Mouse (Mus musculus): ENCODE results near the gene Gm17581. TPM values are rescaled to one million over a fixed set of nuclear protein-coding genes. Genes with fewer than 3 reads are reported as not detected.
A peak's percentile ranks its signal among the peaks of the same experiment; 100 is the strongest.

Gene Gm17581
- polyA plus RNA-seq, 1 experiment = not detected

DNA sequence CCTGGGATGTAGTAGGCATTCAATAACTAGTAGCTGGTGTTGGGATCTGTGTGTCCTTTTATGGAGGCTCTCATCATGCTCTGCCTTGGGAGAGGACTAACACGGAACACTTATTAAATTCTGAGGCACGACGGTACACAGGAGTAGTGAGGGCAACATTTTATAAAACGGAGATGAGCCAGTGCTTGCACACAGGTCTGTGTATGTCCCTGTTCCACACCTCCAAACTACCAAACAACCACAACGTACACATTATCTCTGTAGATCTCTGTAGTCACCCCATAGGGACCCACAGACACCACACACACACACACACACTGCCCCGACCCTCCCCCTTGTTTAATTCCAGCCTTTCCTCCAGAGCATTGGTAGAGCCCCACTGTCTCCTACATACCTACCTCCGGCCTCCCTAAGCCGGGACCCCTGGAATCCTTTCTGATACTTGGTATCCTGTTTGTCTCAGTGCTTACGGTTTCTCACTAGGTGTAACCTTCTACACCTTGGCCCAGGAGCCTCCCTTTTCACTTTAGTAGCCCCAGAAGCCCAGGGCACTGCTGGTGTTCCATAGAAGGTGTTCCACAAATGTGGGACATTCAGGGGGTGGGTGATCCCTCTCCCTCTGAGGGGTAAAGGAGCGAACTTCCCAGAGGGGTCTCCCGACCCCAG, 38.7 kb upstream of the Gm17581 start:
- Histone ChIP-seq H3K4me1 (ENCODE audit: control insufficient read depth, insufficient read depth, low read length) (peaks cover 2% of the 10 kb centered on the region; the same call in 1 of the 2 replicates), H3K27ac (ENCODE audit: insufficient read depth, low read length) (no peak overlapping the region), H3K4me3 (ENCODE audit: insufficient read depth, low read length) (0 out of 2 replicates have a peak overlapping the region, but pooled peaks have one; percentile 12)
- TF ChIP-seq CTCF (IDR thresholded peaks at IDR 0.05; ENCODE audit: extremely low read depth, insufficient read depth, low read length) (no peak), POLR2A (IDR thresholded peaks at IDR 0.05; ENCODE audit: extremely low read depth, insufficient read depth, low read length) (no peak)

DNA sequence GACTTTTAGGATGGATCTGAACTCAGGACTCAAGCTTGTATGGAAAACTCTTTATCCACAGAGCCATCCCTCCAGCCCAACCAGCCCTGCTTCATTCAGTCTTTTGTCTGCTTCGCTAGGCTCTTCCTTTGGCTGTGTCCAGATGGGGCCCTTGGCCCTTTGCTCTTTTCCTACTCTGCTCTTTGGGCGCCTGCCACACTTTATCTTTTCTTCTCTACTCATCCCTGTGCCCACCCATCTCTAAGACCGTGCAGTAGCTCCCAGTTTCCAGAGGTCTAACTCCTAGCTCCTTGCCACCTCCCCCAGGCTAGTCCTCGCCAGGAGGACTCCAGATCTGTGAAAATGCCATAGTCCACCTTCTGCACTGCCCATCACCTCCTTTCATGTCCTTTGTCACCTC, 38.0 kb upstream of the Gm17581 start:
- TF ChIP-seq CTCF (IDR thresholded peaks at IDR 0.05; ENCODE audit: extremely low read depth, insufficient read depth, low read length) = no peak
- no peak for TF ChIP-seq POLR2A (IDR thresholded peaks at IDR 0.05; ENCODE audit: extremely low read depth, insufficient read depth, low read length)
- no peak overlapping the region for H3K4me3 ChIP-seq (ENCODE audit: insufficient read depth, low read length)
- H3K27ac ChIP-seq (ENCODE audit: insufficient read depth, low read length) = no peak overlapping the region
- H3K4me1 ChIP-seq (ENCODE audit: control insufficient read depth, insufficient read depth, low read length) = no peaks in the 10 kb centered on the region

GRCm38 (mm10) chr2:155764679-155765418, 29.2 kb upstream of the Gm17581 start:
- Histone ChIP-seq H3K4me1 (ENCODE audit: control insufficient read depth, insufficient read depth, low read length) (no peaks in the 10 kb centered on the region), H3K27ac (ENCODE audit: insufficient read depth, low read length) (no peak overlapping the region), H3K4me3 (ENCODE audit: insufficient read depth, low read length) (no peak overlapping the region)
- TF ChIP-seq POLR2A (IDR thresholded peaks at IDR 0.05; ENCODE audit: extremely low read depth, insufficient read depth, low read length) = no peak
- TF ChIP-seq CTCF (IDR thresholded peaks at IDR 0.05; ENCODE audit: extremely low read depth, insufficient read depth, low read length) = peak; percentile 77

DNA sequence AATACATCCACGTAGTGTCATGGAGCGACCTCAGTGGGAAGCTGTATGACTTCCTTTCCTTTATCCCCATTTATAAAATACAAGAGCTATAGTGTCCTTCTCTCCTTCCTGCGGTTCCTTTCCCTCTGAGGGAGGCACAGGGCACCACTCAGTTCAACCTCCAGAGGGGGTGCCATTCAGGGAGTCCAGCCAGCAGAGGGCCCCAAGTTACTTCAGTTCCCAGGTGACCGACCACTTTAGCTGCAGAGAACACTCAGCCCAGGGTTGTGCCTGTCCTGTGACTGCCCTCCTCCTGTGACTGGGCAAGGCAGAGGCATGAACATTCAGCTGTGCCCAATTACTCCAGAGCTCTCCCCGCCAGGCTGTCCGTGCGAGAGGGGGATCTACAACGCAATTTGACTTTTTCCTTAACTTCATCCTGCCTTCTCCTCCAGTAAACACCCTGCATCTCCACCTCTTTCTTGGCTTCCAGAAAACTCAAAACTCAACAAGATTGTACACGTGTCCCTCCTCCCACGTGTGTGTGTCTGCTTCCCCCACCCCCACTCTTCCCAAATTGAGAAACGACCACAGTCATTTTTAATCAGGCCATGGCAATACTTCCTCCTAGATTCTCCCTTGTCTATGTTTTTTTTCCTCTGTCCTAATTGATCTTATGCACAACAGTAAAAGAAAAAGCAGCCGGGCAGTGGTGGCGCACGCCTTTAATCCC, 21.3 kb upstream of the Gm17581 start:
- no peak for TF ChIP-seq POLR2A (IDR thresholded peaks at IDR 0.05; ENCODE audit: extremely low read depth, insufficient read depth, low read length)
- no peak for TF ChIP-seq CTCF (IDR thresholded peaks at IDR 0.05; ENCODE audit: extremely low read depth, insufficient read depth, low read length)
- no peak overlapping the region for H3K27ac ChIP-seq (ENCODE audit: insufficient read depth, low read length)
- H3K4me1 ChIP-seq (ENCODE audit: control insufficient read depth, insufficient read depth, low read length) = no peaks in the 10 kb centered on the region
- H3K4me3 ChIP-seq (ENCODE audit: insufficient read depth, low read length) = no peak overlapping the region

DNA sequence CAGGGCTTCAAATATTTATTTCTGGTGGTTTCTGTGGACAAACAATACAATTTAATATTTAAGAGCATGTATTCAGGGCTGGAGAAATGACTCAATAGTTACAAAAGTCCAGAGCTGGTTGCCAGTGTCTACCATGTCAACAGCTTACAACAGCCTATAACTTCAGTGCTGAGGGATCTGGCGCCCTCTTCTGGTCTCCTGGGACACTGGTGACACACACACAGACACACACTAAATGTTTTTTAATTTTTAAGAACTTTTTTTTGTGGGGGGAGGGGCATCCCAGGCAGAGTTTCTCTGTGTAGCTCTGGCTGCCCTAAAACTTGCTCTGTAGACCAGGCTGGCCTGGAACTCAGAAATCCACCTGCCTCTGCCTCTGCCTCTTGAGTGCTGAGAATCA, 20.1 kb upstream of the Gm17581 start:
- no peak overlapping the region for H3K4me3 ChIP-seq (ENCODE audit: insufficient read depth, low read length)
- H3K27ac ChIP-seq (ENCODE audit: insufficient read depth, low read length) = no peak overlapping the region
- H3K4me1 ChIP-seq (ENCODE audit: control insufficient read depth, insufficient read depth, low read length) = no peaks in the 10 kb centered on the region
- no peak for TF ChIP-seq POLR2A (IDR thresholded peaks at IDR 0.05; ENCODE audit: extremely low read depth, insufficient read depth, low read length)
- TF ChIP-seq CTCF (IDR thresholded peaks at IDR 0.05; ENCODE audit: extremely low read depth, insufficient read depth, low read length) = 0 out of 2 replicates have a peak, but pooled peaks have one; percentile 27

DNA sequence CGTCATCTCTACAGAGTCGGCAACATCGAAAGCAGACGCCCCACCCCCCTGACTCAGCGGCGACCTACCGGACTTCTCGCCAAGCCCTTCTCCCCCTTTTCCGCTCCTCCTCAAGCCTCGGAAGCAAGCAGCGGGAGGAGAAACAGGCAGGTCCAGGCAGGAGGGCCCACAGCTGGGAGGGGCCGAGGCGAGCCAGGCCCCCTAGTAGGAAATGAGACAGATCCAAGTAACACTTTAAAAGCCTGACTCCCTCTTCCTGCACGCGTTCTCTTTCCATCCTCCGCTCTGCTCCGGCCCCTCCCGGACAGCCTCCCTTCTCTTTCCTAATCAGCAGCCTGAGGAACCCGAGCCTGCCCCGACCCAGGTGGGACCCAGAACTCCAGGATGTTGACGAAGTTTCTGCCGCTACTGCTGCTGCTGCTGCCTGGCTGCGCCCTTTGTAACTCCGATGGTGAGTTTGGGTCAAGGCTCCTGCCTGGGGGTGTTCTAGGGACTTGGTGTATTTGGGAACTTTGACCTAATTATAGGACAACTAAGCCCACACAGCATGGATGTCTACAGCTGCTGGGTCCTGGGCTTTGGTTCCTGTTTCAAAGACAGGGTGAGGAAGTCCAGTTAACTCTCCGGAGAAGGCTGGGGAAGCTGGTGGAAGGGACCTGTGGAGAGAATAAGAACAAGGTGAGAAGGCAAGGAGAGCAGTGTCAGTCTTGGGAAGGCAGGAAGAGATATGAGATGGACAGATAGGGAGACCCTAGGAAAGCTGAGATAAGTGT, 15.5 kb upstream of the Gm17581 start, which contains the start of gene Procr:
Gene Procr, plus strand, starts transcription at position 104 of the 773 bp plus-strand sequence.
- no peaks in the 10 kb centered on the region for H3K4me1 ChIP-seq (ENCODE audit: control insufficient read depth, insufficient read depth, low read length)
- H3K4me3 ChIP-seq (ENCODE audit: insufficient read depth, low read length) = peak within 1 kb of the TSS; percentile 8; the same call in 1 of the 2 replicates
- TF ChIP-seq CTCF (IDR thresholded peaks at IDR 0.05; ENCODE audit: extremely low read depth, insufficient read depth, low read length) = no peak
- no peak for TF ChIP-seq POLR2A (IDR thresholded peaks at IDR 0.05; ENCODE audit: extremely low read depth, insufficient read depth, low read length)
- no peak within 1 kb of the TSS for H3K27ac ChIP-seq (ENCODE audit: insufficient read depth, low read length)

DNA sequence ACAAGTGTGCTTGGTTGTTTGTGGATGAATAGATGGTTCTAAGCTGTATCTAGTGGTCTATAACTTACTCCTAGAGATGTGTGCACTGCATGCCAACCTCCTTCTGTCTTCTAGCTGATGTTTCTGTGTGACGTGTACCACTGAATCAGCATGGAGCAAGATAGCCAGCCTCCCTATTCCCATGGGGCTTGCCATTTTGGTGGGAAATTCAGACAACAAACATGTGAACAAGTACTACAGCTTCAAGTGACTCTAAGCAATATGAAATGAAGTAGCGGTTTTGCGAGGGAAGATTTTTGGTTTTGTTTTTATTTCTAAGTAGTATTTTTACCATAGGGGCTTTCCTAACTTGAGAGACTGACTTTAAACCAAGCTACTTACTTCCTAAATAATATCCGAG, 13.7 kb upstream of the Gm17581 start:
- Histone ChIP-seq H3K4me3 (ENCODE audit: insufficient read depth, low read length) (no peak overlapping the region), H3K4me1 (ENCODE audit: control insufficient read depth, insufficient read depth, low read length) (no peaks in the 10 kb centered on the region), H3K27ac (ENCODE audit: insufficient read depth, low read length) (no peak overlapping the region)
- TF ChIP-seq CTCF (IDR thresholded peaks at IDR 0.05; ENCODE audit: extremely low read depth, insufficient read depth, low read length) (no peak), POLR2A (IDR thresholded peaks at IDR 0.05; ENCODE audit: extremely low read depth, insufficient read depth, low read length) (no peak)

GRCm38 (mm10) chr2:155745487-155745886, 9.8 kb upstream of the Gm17581 start:
- TF ChIP-seq POLR2A (IDR thresholded peaks at IDR 0.05; ENCODE audit: extremely low read depth, insufficient read depth, low read length) (no peak), CTCF (IDR thresholded peaks at IDR 0.05; ENCODE audit: extremely low read depth, insufficient read depth, low read length) (no peak)

GRCm38 (mm10) chr2:155743351-155743750, 7.7 kb upstream of the Gm17581 start:
- Histone ChIP-seq H3K4me3 (ENCODE audit: insufficient read depth, low read length) (no peak overlapping the region), H3K4me1 (ENCODE audit: control insufficient read depth, insufficient read depth, low read length) (no peaks in the 10 kb centered on the region), H3K27ac (ENCODE audit: insufficient read depth, low read length) (no peak overlapping the region)
- TF ChIP-seq CTCF (IDR thresholded peaks at IDR 0.05; ENCODE audit: extremely low read depth, insufficient read depth, low read length) = no peak
- no peak for TF ChIP-seq POLR2A (IDR thresholded peaks at IDR 0.05; ENCODE audit: extremely low read depth, insufficient read depth, low read length)

More at GRCm38 (mm10) chr2:155745487-155745886, 9.8 kb upstream of the Gm17581 start:
- no peak overlapping the region for H3K4me3 ChIP-seq (ENCODE audit: insufficient read depth, low read length)
- H3K27ac ChIP-seq (ENCODE audit: insufficient read depth, low read length) = no peak overlapping the region
- no peaks in the 10 kb centered on the region for H3K4me1 ChIP-seq (ENCODE audit: control insufficient read depth, insufficient read depth, low read length)

Data from cortical plate, adult 2 months (tissue).